Mouse (Mus musculus) adrenal gland, postnatal 10 days (tissue): Measurements from ENCODE around the gene Olfr573-ps1. TPM values are rescaled to one million over a fixed set of nuclear protein-coding genes. Genes with fewer than 3 reads are reported as not detected.

ENCODE experiments used
- DNase-seq: peaks from one replicate; pipeline ENCODE4 v3.0.0; 2021; ENCODE audit warnings: mixed read lengths
- long read RNA-seq, 2 experiments: library from polyadenylated mRNA; stranded (forward); transcript quantifications; one replicate each; pipeline ENCODE4 v2.0.0; 2021
- total RNA-seq, 2 experiments: library from RNA; stranded (reverse); gene quantifications; 2 replicates each; pipeline ENCODE4 v1.2.3; 2021

Olfr573-ps1 gene
- total RNA-seq, result not detected
- long read RNA-seq, experiment 1, result 0 reads
- long read RNA-seq, experiment 2, result 0 reads

GRCm38 (mm10) chr7:102942475-102942874 lies at the start of gene Olfr573-ps1:
TSS of gene Olfr573-ps1 (minus strand) at chr7:102942575.
- no peak for DNase-seq

- no peak for DNase-seq
Measured at GRCm38 (mm10) chr7:102989224-102989623, 46.8 kb upstream of the Olfr573-ps1 start, which contains the start of gene Olfr578. TSS of gene Olfr578 (minus strand) at chr7:102989324.

GRCm38 (mm10) chr7:102975843-102976242 lies 33.5 kb upstream of the Olfr573-ps1 start, which contains the start of gene Olfr577:
TSS of gene Olfr577 (minus strand) at chr7:102975943.
- DNase-seq, result no peak

GRCm38 (mm10) chr7:102974399-102974798 lies 32.0 kb upstream of the Olfr573-ps1 start:
- no peak for DNase-seq

- no peak for DNase-seq
Measured at GRCm38 (mm10) chr7:102962360-102962759, 20.0 kb upstream of the Olfr573-ps1 start, which contains the start of gene Olfr576. TSS of gene Olfr576 (plus strand) at chr7:102962660.

GRCm38 (mm10) chr7:102958593-102958992 lies 16.2 kb upstream of the Olfr573-ps1 start, which contains the start of gene Olfr575:
TSS of gene Olfr575 (minus strand) at chr7:102958775.
- no peak for DNase-seq

GRCm38 (mm10) chr7:102958137-102958536 lies 15.8 kb upstream of the Olfr573-ps1 start:
- DNase-seq, result no peak

GRCm38 (mm10) chr7:102950732-102951131 lies 8.4 kb upstream of the Olfr573-ps1 start:
- no peak for DNase-seq

- no peak for DNase-seq
Measured at GRCm38 (mm10) chr7:102948167-102948566, 5.8 kb upstream of the Olfr573-ps1 start, which contains the start of gene Olfr574. TSS of gene Olfr574 (plus strand) at chr7:102948467.

- no peak for DNase-seq
Measured at GRCm38 (mm10) chr7:102943417-102943816, 1.0 kb upstream of the Olfr573-ps1 start.

- DNase-seq, result no peak
Measured at GRCm38 (mm10) chr7:102927105-102927504, 15.3 kb downstream of the Olfr573-ps1 start.

GRCm38 (mm10) chr7:102924109-102924508 lies 18.3 kb downstream of the Olfr573-ps1 start, which contains the start of gene Olfr572:
TSS of gene Olfr572 (plus strand) at chr7:102924409.
- no peak for DNase-seq

GRCm38 (mm10) chr7:102919632-102920031 lies 22.7 kb downstream of the Olfr573-ps1 start:
- DNase-seq, result peak; percentile 31

- no peak for DNase-seq
Measured at GRCm38 (mm10) chr7:102917032-102917875, 25.1 kb downstream of the Olfr573-ps1 start, which contains the start of gene Olfr571. TSS of gene Olfr571 (minus strand) at chr7:102917536.

GRCm38 (mm10) chr7:102916405-102916804 lies 26.0 kb downstream of the Olfr573-ps1 start:
- DNase-seq, result no peak

GRCm38 (mm10) chr7:102915261-102915660 lies 27.1 kb downstream of the Olfr573-ps1 start:
- DNase-seq, result no peak

Other genes with a start within 250 kb of the Olfr573-ps1 start
- not detected for gene Olfr557, start 246.7 kb downstream of the Olfr573-ps1 start, total RNA-seq
- gene Olfr558, start 240.4 kb downstream of the Olfr573-ps1 start, total RNA-seq, result 1 to 10 TPM; 1.4 to 2.6 TPM
- gene Olfr33, start 223.5 kb downstream of the Olfr573-ps1 start, total RNA-seq, result not detected
- not detected for gene Olfr559, start 215.1 kb downstream of the Olfr573-ps1 start, total RNA-seq
- gene Olfr560, start 183.2 kb downstream of the Olfr573-ps1 start, total RNA-seq, result not detected
- 1 to 10 TPM; 1.5 to 2.6 TPM for gene Olfr78, start 183.1 kb downstream of the Olfr573-ps1 start, total RNA-seq
- gene Olfr561, start 171.4 kb downstream of the Olfr573-ps1 start, total RNA-seq, result not detected
- gene Olfr564, start 139.1 kb downstream of the Olfr573-ps1 start, total RNA-seq, result not detected
- not detected for gene Olfr566, start 83.8 kb downstream of the Olfr573-ps1 start, total RNA-seq
- not detected for gene Olfr568, start 65.5 kb downstream of the Olfr573-ps1 start, total RNA-seq
- gene Olfr569, start 51.7 kb downstream of the Olfr573-ps1 start, total RNA-seq, result not detected
- gene Olfr570, start 48.0 kb downstream of the Olfr573-ps1 start, total RNA-seq, result not detected
- gene Olfr571, start 25.0 kb downstream of the Olfr573-ps1 start, total RNA-seq, result not detected
- not detected for gene Olfr572, start 18.2 kb downstream of the Olfr573-ps1 start, total RNA-seq
- gene Olfr574, start 5.9 kb upstream of the Olfr573-ps1 start, total RNA-seq, result not detected
- not detected for gene Olfr575, start 16.2 kb upstream of the Olfr573-ps1 start, total RNA-seq
- gene Olfr576, start 20.1 kb upstream of the Olfr573-ps1 start, total RNA-seq, result not detected
- not detected for gene Olfr577, start 33.4 kb upstream of the Olfr573-ps1 start, total RNA-seq
- not detected for gene Olfr578, start 46.7 kb upstream of the Olfr573-ps1 start, total RNA-seq
- gene Olfr582, start 95.4 kb upstream of the Olfr573-ps1 start, total RNA-seq, result not detected
- not detected for gene Olfr583, start 108.7 kb upstream of the Olfr573-ps1 start, total RNA-seq
- not detected for gene Olfr584, start 139.3 kb upstream of the Olfr573-ps1 start, total RNA-seq
- gene Olfr585, start 155.1 kb upstream of the Olfr573-ps1 start, total RNA-seq, result not detected
- gene Olfr586, start 183.1 kb upstream of the Olfr573-ps1 start, total RNA-seq, result not detected
- gene Olfr588-ps1, start 198.3 kb upstream of the Olfr573-ps1 start, total RNA-seq, result not detected
- not detected for gene Olfr589, start 213.8 kb upstream of the Olfr573-ps1 start, total RNA-seq
- not detected for gene Olfr591, start 235.8 kb upstream of the Olfr573-ps1 start, total RNA-seq
- gene Olfr592, start 242.2 kb upstream of the Olfr573-ps1 start, total RNA-seq, result not detected